Mouse (Mus musculus): ENCODE measurements around the gene Lipe. TPM values are rescaled to one million over a fixed set of nuclear protein-coding genes. Genes with fewer than 3 reads are reported as not detected.
"Not testable (repeated sequence)": the region's sequence is repeated elsewhere in the genome, so short reads cannot be mapped to it uniquely, and the experiment has no call there.

The Lipe gene
- polyA plus RNA-seq, 1 experiment from 2014 or later = 2.5 TPM

DNA sequence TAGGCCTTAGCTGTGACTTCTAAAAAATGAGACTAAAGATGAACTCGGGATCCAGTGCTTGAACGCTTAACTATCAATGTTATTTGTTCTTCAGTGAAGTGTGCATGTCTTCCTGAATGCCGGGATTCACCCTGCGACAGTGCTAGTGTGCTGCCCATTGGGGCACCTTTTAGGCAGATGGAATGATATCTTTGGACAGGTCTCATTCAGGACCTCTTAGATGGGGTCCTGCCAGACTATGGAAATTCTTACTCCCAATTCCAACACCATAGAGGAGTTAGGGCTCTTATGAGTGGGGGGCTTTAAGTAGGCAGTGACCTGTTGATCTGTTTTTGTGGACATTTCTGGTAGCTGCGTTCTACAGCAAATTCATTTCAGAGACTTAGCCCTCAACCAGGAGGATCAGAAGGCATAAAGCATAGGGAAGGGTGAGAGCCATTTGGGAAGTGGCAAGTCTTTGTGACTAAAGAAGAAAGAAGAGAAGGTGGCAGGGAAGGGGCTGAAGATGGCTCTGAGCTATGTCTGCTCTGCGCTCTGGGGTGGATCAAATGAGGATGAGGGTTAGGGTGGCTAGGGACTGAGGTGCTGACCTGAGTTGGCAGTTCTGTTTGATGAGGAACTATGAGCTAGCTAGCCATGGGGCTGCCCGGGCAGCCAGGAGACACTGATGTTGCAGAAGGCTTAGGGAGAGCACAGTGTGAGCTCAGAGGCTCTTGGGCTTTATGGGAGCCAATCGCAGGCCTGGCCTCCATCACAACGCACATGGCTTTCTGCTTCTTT is 35.5 kb upstream of the Lipe start:
- ATAC-seq (ENCODE audit: insufficient read depth, low FRiP score, low TSS enrichment) (no peak), DNase-seq (ENCODE audit: low spot score) (no peak)
- WGBS = 86% methylated on average over 9 of the region's 9 CpGs

DNA sequence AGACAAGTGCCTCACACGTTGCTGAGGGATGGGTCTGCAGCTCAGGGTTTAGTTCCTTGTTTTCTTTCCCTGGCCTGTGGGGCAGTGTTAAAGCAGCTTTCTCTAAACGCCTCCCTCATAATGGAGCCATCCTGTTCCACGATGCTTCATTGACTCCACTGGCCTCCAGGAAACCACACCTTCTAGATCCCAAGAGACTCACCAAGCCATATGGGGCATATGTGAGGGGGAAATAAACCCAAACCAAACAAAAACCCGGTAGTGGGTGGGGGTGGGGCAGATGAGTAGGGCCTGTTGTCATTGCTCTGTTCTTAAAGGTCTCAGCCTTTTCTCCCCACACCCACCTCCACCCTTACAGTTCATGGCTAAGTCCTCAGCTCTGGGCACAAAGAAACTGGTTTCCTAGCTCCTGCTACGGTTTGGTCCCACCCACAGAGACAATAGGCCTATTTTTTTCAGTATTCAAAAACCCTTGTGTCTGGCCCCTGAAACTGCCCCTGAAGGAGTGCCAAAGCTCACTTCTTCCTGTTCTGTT is 34.6 kb upstream of the Lipe start:
- Histone ChIP-seq H3K27me3 (ENCODE audit: control insufficient read depth, insufficient read depth, low read length) (no peaks in the 10 kb centered on the region), H3K4me2 (ENCODE audit: low read depth) (no peak overlapping the region), H3K36me3 (ENCODE audit: control insufficient read depth, insufficient read depth, low read length) (no peaks in the 10 kb centered on the region), H3K9me3 (ENCODE audit: control insufficient read depth, low read length) (no peaks in the 10 kb centered on the region), H3K27ac (ENCODE audit: low read depth, low read length) (0 out of 2 replicates have a peak overlapping the region, but pooled peaks have one; percentile 20), H3K9ac (ENCODE audit: low read length) (no peak overlapping the region), H3K4me1 (ENCODE audit: control insufficient read depth, insufficient read depth, low read length) (peaks cover 6% of the 10 kb centered on the region), H3K4me3 (ENCODE audit: low read depth, low read length) (no peak overlapping the region)
- 19% methylated on average over 5 of the region's 5 CpGs for WGBS
- no peak for DNase-seq (ENCODE audit: low spot score)
- ATAC-seq (ENCODE audit: insufficient read depth, low FRiP score, low TSS enrichment) = no peak

More for the DNA sequence above, 35.5 kb upstream of the Lipe start:
- no peaks in the 10 kb centered on the region for H3K36me3 ChIP-seq (ENCODE audit: control insufficient read depth, insufficient read depth, low read length)
- no peak overlapping the region for H3K27ac ChIP-seq (ENCODE audit: low read depth, low read length)
- no peak overlapping the region for H3K4me2 ChIP-seq (ENCODE audit: low read depth)
- no peaks in the 10 kb centered on the region for H3K9me3 ChIP-seq (ENCODE audit: control insufficient read depth, low read length)
- H3K9ac ChIP-seq (ENCODE audit: low read length) = no peak overlapping the region
- H3K4me1 ChIP-seq (ENCODE audit: control insufficient read depth, insufficient read depth, low read length) = peaks cover 6% of the 10 kb centered on the region
- no peaks in the 10 kb centered on the region for H3K27me3 ChIP-seq (ENCODE audit: control insufficient read depth, insufficient read depth, low read length)
- no peak overlapping the region for H3K4me3 ChIP-seq (ENCODE audit: low read depth, low read length)

DNA sequence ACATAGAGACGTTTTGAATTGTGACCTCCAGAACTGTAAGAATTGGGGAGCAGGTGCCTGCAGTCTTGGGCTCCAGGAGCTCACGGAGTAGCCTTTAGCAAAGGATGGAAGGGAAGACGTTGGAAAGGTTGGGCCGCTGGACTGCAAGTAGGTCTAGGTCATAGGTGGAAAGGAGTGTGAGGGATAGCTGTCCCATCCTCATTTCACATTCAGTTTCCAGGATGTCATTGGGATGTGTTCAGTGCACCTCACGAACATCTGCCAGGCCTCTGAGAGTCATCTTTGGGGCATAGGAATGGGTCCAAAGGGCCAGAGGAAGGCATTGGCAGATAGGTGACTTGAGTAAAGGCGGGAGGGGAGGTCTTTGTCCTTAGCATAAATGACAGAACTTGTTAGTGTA is 33.9 kb upstream of the Lipe start:
- ATAC-seq (ENCODE audit: insufficient read depth, low FRiP score, low TSS enrichment) (no peak), DNase-seq (ENCODE audit: low spot score) (no peak)
- Histone ChIP-seq H3K27me3 (ENCODE audit: control insufficient read depth, insufficient read depth, low read length) (no peaks in the 10 kb centered on the region), H3K4me2 (ENCODE audit: low read depth) (no peak overlapping the region), H3K9ac (ENCODE audit: low read length) (no peak overlapping the region), H3K27ac (ENCODE audit: low read depth, low read length) (no peak overlapping the region), H3K9me3 (ENCODE audit: control insufficient read depth, low read length) (no peaks in the 10 kb centered on the region), H3K36me3 (ENCODE audit: control insufficient read depth, insufficient read depth, low read length) (no peaks in the 10 kb centered on the region), H3K4me3 (ENCODE audit: low read depth, low read length) (no peak overlapping the region), H3K4me1 (ENCODE audit: control insufficient read depth, insufficient read depth, low read length) (peaks cover 6% of the 10 kb centered on the region)
- 86% methylated on average over 6 of the region's 6 CpGs for WGBS

DNA sequence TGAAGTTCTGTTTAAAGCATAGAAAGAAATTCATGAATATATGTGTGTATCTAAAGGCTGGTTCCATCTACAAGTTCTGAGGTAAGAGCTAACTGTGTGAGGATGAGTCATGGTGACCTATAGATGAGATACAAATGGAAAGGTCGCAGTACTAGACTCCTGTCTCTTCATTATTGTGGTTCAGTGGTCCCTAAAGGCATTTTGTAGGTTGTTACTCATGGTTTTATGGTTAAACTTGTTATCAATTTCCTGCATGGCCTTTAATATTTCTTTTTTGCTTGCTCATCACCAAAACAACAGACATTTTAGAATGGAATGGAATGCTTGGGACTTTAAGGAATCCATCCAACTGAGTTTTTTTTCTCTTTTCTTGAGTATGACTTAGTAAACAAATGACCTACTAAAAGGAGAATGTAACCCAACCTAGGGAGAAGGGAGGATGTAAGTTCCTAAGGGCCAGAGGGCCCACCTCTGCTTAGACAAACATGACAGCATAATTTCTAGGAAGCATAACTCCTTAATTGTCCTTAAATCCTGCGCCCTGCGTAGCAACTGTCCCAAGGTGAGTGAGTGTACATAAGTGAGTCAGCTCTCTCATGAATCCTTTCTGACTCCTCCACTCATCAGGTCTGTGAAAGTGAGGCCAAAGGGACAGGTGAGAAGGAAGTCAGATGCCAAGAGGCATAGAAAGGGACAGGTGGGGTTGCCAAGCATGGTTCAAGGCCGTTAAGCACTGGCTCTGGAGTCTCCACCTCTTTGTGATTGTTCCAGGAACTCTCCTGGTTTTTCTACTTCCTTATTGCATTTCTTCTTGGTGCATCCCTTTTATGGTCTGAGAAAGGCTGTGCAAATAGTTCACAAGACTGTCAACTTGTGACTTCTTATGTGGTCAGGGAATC is 31.6 kb upstream of the Lipe start:
- no peaks in the 10 kb centered on the region for H3K36me3 ChIP-seq (ENCODE audit: control insufficient read depth, insufficient read depth, low read length)
- no peaks in the 10 kb centered on the region for H3K27me3 ChIP-seq (ENCODE audit: control insufficient read depth, insufficient read depth, low read length)
- no peaks in the 10 kb centered on the region for H3K9me3 ChIP-seq (ENCODE audit: control insufficient read depth, low read length)
- peaks cover 6% of the 10 kb centered on the region for H3K4me1 ChIP-seq (ENCODE audit: control insufficient read depth, insufficient read depth, low read length)
- no peak overlapping the region for H3K4me3 ChIP-seq (ENCODE audit: low read depth, low read length)
- ATAC-seq (ENCODE audit: insufficient read depth, low FRiP score, low TSS enrichment) (no peak), DNase-seq (ENCODE audit: low spot score) (no peak)
- no peak overlapping the region for H3K27ac ChIP-seq (ENCODE audit: low read depth, low read length)
- 92% methylated on average over 4 of the region's 4 CpGs for WGBS
- no peak overlapping the region for H3K4me2 ChIP-seq (ENCODE audit: low read depth)
- no peak overlapping the region for H3K9ac ChIP-seq (ENCODE audit: low read length)

DNA sequence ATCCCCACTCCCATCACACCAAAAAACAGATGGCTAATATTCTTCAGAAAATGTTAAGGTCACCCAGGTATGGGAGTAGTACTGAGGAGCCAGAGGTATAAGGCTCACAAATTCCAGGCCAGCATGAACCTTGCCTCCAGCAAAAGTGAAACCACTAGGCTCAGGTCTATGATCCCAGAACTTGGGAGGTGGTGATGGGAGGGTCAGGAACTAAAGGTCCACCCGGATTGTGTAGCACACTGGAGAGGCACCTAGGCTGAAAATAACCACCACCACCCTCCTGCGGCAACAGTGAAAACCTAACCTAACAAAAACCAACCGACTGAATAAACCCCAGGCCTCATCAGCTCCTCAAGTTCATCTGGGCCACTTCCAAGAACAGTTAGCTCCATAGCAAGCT is 29.8 kb upstream of the Lipe start:
- no peaks in the 10 kb centered on the region for H3K36me3 ChIP-seq (ENCODE audit: control insufficient read depth, insufficient read depth, low read length)
- H3K27ac ChIP-seq (ENCODE audit: low read depth, low read length) = no peak overlapping the region
- WGBS = 90% methylated on average over 3 of the region's 3 CpGs
- H3K4me3 ChIP-seq (ENCODE audit: low read depth, low read length) = no peak overlapping the region
- ATAC-seq (ENCODE audit: insufficient read depth, low FRiP score, low TSS enrichment) (no peak), DNase-seq (ENCODE audit: low spot score) (no peak)
- H3K9ac ChIP-seq (ENCODE audit: low read length) = no peak overlapping the region
- no peaks in the 10 kb centered on the region for H3K27me3 ChIP-seq (ENCODE audit: control insufficient read depth, insufficient read depth, low read length)
- H3K4me1 ChIP-seq (ENCODE audit: control insufficient read depth, insufficient read depth, low read length) = peaks cover 6% of the 10 kb centered on the region
- no peaks in the 10 kb centered on the region for H3K9me3 ChIP-seq (ENCODE audit: control insufficient read depth, low read length)
- H3K4me2 ChIP-seq (ENCODE audit: low read depth) = no peak overlapping the region

DNA sequence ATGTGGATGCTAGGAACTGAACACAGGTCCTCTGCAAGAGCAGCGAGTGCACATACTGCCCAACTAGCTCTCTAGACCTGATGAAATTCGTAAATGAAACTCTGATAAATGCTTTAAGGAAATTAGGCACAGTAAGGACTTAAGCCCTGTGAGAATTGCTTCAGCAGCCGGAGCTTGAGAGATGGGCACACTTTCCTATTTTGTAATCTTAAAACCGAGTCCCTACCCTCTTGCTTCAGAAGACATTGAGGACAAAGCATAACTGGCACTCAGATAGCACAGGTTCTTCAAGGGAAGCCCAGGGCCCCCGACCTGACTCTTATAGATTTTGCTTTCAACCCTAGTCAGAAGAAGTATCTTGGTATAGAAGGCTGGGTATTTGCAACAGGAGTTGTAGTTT is 28.6 kb upstream of the Lipe start:
- DNase-seq (ENCODE audit: low spot score) (no peak), ATAC-seq (ENCODE audit: insufficient read depth, low FRiP score, low TSS enrichment) (no peak)
- Histone ChIP-seq H3K36me3 (ENCODE audit: control insufficient read depth, insufficient read depth, low read length) (no peaks in the 10 kb centered on the region), H3K27me3 (ENCODE audit: control insufficient read depth, insufficient read depth, low read length) (no peaks in the 10 kb centered on the region), H3K4me2 (ENCODE audit: low read depth) (no peak overlapping the region), H3K27ac (ENCODE audit: low read depth, low read length) (no peak overlapping the region), H3K4me3 (ENCODE audit: low read depth, low read length) (no peak overlapping the region), H3K9me3 (ENCODE audit: control insufficient read depth, low read length) (no peaks in the 10 kb centered on the region), H3K9ac (ENCODE audit: low read length) (no peak overlapping the region), H3K4me1 (ENCODE audit: control insufficient read depth, insufficient read depth, low read length) (no peaks in the 10 kb centered on the region)
- WGBS = 87% methylated on average over 5 of the region's 5 CpGs

DNA sequence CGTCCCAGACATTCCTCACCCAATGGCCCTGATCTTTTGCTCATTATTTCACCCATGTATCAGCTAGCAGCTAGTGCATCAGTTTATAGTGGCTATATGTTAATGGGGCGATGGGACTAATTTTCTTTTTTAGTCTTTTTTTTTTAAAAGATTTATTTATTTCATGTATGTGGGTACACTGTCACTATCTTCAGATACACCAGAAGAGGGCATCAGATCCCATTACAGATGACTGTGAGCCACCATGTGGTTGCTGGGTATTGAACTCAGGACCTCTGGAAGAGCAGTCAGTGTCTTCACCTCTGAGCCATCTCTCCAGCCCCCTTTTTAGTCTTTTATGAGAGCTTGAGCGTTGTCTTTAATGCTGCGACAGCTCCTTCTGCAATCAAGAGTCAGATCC is 27.9 kb upstream of the Lipe start:
- not testable (repeated sequence) for ATAC-seq (ENCODE audit: insufficient read depth, low FRiP score, low TSS enrichment); DNase-seq (ENCODE audit: low spot score)
- WGBS = 89% methylated on average over 4 of the region's 4 CpGs

DNA sequence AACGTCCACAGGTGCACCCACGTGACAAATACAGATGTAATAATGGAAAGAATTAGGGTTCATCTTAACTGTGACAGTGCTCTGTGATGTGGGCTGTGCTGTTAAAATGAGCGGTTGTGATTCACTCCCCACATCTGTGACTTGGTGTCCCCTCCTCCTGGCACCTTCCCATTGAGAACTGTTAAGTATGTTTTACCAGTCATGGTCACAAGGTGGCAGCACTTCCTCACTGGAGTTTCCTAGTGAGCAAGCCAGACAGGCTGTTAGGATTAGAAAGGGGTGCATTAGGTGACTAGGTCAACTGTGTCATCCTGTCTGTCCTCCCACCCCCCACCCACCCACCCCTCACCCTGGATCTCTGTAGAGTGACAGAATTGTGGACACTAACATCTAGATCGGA is 25.9 kb upstream of the Lipe start:
- Histone ChIP-seq H3K4me3 (ENCODE audit: low read depth, low read length) (no peak overlapping the region), H3K27ac (ENCODE audit: low read depth, low read length) (no peak overlapping the region), H3K4me1 (ENCODE audit: control insufficient read depth, insufficient read depth, low read length) (no peaks in the 10 kb centered on the region), H3K9ac (ENCODE audit: low read length) (no peak overlapping the region), H3K4me2 (ENCODE audit: low read depth) (no peak overlapping the region), H3K27me3 (ENCODE audit: control insufficient read depth, insufficient read depth, low read length) (no peaks in the 10 kb centered on the region), H3K36me3 (ENCODE audit: control insufficient read depth, insufficient read depth, low read length) (no peaks in the 10 kb centered on the region), H3K9me3 (ENCODE audit: control insufficient read depth, low read length) (no peaks in the 10 kb centered on the region)
- 31% methylated on average over 4 of the region's 4 CpGs for WGBS
- DNase-seq (ENCODE audit: low spot score) (peak; percentile 73), ATAC-seq (ENCODE audit: insufficient read depth, low FRiP score, low TSS enrichment) (peak; percentile 45; the same call in 1 of the 2 replicates)

More for the DNA sequence above, 27.9 kb upstream of the Lipe start:
- not testable (repeated sequence) for H3K9me3 ChIP-seq (ENCODE audit: control insufficient read depth, low read length); H3K4me2 ChIP-seq (ENCODE audit: low read depth); H3K4me1 ChIP-seq (ENCODE audit: control insufficient read depth, insufficient read depth, low read length); H3K27me3 ChIP-seq (ENCODE audit: control insufficient read depth, insufficient read depth, low read length); H3K36me3 ChIP-seq (ENCODE audit: control insufficient read depth, insufficient read depth, low read length); H3K27ac ChIP-seq (ENCODE audit: low read depth, low read length); H3K9ac ChIP-seq (ENCODE audit: low read length); H3K4me3 ChIP-seq (ENCODE audit: low read depth, low read length)
